Mouse (Mus musculus) right cerebral cortex, postnatal 14 days (tissue): Measurements from ENCODE around the gene Tnfrsf13c.

Experiments used
- DNase-seq: peaks from one replicate; pipeline ENCODE4 v3.0.0; 2022

The Tnfrsf13c gene

DNA sequence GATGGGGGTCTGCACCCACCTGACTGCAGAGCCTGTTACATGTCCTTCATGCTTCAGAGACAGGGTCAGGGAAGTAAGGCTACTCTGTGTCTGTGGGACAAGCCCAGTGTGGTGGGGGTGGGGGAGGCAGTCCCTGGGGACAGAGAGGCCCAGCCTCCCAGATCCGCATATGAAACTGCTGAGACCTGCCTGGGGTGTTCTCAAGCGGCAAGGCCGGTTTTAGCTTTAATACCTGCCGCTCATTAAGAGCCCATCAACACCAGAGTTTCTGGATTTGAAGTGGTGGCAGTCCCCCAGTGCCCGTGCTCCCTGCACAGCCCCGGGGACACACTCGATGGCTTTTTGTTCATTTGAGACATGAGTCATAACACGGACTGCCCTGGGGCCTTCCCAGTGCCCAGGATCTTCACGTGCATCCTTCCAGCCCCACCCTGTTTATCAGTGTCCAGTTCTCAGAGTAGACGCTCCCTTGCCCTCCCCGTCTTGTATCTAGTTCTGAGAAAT is 5.4 kb upstream of the Tnfrsf13c start:
- DNase-seq = no peak

DNA sequence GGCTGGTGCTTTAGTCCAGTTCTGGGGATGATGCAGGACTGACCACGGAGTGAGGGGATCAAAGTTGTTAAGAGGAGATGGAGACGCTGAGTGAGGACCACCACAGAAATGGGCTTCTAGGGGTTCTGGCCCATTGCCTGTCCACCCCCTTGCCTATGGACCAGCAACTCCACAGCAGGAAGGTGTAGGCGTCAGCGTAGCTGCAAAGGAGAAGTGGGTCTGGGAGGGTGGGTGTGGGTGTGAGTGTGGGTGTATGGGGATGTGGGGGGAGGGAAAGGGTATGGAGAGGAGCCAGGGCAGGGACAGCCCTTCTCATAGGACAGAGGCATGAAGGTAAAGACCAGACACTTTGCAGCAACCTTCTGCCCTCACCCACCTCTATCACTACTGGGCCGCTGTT is 1.6 kb upstream of the Tnfrsf13c start:
- no peak for DNase-seq

DNA sequence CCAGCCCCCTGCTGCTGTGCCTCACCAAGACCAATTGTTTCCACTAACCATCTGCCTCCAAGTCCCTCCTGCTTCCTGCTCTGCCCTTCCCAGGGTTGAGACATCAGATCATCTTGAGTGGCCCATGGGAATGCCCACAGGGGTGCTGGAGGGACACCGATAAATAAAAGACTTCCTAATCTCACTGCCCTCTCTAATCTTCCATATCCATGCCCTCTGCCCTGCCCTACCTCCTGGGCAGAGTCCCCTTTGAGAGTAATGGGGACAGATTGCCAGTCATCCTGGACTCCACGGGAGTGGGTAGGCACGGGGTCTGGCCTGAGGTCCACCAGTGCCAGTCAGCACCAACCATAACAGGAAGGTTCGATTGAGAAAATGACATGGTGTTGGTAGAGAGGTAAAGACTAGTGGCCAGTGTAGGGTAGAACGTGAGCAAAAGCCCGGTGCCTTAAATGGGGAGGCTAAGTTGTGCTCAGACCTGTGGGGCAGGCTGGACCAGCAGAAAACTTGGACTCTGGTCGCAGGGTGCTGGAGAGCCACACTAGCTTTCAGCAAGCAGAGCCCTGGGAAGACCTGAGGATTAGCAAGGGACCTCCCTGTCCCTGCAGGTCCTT is 540 bp upstream of the Tnfrsf13c start:
- no peak for DNase-seq

DNA sequence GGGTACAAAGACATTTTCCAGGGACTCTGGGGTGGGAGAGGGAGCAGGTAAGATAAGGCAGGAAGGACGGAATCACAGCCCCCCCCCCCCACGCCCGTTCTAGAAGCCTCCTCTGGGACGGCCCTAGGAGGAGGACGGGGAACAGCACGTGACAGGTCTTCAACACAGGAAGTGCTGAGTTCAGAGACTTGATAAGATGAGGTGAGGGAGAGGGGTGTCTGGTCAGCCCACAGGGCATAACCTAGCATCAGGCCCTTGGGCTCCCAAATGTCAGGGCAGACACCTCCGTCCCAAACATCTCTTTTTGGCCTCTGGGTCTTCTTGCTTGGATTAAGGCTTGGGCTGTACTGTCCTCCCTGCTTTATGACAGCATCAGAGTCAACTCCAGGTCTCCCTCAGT is 918 bp downstream of the Tnfrsf13c start:
- DNase-seq = no peak

DNA sequence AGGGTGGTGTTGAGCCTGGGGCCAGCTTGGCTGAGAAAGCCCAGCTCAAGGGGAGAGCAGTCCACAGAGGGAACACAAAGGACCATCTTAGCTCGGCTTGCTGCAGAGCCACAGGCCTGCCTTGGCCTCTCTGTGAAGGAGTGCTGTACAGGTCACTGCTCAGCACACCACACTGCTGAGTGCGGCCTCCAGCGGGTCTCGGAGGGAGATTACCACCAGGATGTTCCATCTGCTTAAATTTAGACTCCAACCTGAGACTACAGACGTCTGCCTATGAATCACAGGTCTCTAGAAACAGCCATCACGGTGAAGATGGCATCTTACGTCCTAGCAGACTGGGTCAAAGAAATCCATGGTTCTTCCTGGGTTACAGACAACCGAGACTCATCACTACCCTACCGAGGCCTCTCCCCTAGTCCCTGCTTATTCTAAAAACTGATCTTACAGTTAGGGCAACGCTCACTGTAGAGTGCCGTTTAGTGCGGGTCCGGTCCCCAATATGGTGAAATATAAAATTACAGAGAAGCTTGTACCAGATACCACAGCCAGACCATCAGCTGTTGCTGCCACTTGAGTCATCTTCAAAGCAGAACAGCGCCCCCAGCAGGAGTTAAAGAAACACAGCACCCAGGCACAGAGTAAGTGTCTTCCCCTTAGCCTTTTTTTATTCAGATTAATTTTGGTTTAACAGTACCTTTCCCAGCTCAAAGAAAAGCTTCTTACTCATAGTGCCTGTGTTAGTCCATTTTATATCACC is 2.9 kb downstream of the Tnfrsf13c start:
- DNase-seq = no peak

DNA sequence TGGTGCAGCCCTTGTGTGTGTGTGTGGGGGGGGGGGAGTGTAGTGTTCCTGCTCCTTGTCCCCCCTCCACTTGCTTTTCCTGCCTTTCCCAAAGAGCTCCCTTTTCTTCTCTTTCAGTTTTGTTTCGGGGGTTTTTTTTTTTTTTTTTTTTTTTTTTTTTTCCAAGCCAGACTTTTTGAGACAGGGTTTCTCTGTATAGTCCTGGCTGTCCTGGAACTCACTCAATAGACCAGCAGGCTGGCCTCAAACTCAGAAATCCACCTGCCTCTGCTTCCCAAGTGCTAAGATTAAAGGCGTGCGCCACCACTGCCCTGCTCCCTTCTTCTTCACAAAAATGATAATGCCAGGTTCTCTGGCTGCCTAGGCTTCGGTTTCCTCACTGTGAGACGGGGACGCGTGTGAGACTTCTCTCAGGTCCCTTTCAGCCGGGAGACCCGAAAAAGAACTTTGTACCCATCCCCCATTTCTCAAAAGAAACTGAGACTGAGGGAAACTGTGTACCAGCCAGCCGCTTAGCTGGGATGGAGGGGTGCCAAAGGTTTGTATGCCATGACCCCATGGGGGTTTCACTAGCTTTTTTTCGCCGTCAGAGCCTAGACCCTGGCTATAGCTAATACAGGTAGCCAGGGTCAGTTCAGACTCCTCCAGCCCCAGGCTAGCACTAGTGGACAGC is 4.0 kb downstream of the Tnfrsf13c start:
- DNase-seq = no peak

DNA sequence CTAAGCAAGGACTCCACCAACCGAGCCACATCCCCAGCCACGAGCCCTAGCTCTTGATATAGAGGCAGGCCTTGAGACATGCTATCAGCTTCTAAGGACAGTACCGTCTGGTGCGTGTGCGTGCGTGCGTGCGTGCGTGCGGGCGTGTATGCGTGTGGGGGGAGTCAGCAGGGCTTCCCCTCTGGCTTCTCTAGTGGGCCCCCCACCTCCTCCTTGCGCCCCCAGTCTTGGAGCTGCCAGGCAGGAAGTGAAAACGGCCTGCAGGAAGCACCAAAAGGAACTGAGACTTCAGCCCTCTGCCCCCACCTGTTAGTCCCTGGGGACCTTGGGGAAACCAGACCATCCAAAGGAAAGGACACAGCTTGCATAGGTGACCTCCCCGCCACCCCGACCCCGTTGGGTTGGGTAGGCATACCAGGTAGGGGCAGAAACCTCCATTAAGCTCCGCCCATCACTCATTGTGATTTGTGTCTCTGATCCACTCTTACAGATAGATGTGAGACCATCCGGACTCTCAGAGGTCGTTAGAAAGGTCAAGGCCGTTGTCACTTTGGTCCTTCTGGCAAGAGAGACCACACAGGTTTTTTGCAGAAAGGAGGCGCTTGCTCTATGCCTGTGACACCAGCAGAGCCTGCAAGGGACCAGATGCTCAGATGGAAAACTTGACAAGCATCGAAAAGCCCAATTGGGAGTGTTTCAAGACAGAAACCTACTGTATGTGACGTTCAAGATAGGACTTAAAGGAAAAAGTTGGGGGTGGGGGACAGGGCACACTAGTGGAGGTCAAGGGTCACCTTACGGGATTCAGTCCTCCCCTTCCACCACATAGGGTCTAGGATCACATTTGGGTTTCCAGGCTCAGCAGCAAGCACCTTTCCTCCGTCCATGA is 5.1 kb downstream of the Tnfrsf13c start:
- DNase-seq = no peak

DNA sequence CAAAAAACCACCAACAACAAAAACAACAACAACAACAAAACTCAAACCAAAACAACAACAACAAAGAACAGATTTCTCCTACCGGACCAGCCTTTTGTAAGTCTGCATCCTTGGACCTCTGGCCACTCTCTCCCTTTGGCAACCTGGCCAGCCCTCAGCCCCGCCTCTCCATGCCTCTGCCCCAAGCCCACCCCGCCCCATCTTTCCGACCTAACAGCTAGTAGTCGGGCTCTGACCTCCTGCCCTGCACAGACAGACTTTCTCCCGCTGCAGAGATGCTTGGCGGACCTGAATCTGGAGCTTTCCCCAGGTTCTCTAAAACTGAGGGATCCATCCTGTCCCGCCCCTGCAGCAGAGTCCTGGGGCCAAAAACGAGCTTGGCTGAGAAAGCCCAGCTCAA is 6.2 kb downstream of the Tnfrsf13c start:
- DNase-seq = no peak

DNA sequence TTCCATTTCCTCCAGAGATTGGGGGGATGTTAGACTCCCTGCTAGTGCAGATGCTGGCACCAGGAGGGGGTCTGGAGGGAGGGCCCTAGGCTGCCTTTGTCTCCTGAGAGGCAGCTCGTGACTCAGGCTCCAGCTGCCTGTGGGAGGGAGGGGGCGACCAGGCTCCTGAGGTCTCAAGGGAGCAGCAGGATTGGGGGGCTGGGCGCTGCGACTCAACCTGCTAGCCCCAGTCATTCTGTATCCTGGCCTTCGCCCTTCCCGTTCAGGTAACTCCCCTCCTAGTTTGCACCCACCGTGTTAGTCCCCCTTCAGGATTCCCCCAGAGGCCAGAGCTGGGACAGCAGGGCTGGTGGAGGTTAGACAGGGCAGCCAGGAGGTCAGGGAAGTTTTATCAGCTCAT is 7.1 kb downstream of the Tnfrsf13c start:
- no peak for DNase-seq

DNA sequence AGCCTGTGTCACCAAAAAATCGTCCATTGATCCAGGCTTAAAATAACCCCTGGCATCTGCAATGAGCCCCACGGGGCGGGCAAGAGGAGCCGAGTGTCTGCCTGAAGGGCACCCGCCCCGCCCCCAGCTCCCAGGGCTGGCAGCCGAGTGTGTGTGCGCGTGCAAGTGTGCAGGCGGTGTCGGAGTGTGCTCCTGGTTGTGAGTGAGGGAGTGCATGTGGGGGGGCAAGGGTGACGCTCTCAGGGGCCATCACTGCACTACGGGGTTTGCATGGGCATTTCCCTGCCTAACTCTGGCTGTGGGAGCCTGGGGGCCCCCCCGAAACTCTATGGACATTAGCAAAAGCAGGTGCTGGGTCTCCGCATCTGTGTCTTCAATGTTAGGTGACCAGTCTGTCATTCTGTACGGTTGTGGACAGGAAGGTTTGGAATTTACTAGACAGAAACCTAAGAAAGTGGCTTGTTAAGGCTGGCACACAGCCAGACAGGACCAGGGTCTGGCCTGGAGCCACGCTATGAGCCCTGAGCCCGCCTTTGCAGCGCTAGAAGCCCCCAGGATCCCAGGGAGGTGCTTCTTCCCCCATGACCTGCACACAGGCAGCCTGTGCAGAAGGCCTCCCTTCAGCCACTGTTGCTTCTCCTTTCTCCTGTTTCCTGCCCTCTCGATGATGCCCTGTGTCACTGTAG is 7.9 kb downstream of the Tnfrsf13c start:
- no peak for DNase-seq

DNA sequence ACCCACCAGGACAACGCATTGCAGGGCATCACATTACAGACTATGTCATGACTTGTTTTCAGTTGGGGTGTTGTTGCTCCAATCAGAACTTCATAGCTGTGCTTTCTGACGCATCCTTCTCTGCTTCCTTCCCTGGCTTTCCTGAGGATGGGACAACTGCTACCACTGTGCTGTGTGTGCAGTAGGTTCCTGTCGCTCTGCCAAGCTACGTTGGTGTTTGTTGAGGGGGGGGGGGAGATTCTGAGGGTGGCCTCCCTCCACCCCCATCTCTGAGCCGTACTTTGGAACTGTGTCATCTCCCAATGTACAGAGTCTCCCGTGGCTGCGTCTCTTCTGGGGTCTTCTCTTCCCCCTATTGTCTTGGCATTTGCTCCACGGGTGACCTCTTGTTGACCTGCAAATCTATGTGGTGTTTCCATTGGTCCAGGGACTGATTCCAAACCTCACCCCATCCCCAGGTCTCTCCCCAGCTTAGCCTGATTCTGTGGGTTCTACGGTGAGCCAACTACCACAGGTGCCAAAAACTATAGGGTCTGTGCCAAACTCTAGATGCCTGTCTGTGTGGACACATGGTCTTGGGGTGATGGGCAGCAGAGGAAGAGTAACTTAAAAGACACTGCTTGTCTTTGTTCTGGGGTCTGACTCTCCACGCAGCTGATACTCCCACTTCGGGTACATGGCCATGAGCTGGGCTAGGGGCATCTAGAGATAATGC is 8.7 kb downstream of the Tnfrsf13c start:
- no peak for DNase-seq

DNA sequence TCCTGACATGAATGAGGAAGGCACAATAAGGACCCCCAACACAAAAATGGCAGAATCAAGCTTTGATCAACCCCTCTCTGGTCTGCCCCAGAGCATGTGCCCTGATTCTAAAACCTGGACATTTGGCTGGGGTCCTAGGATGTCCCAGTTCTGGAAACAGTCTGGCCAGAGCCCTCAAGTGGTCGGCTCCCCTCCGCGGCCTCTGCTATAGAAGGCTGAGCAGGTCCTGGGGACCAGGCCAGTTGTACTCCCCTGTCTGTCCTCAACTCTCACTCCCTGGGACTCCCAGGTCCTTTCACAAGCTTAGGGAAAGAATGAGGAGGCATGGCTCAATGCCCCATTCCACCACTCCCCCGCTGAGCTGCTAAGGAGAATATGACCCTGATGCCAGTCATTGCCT is 10.9 kb downstream of the Tnfrsf13c start:
- no peak for DNase-seq

DNA sequence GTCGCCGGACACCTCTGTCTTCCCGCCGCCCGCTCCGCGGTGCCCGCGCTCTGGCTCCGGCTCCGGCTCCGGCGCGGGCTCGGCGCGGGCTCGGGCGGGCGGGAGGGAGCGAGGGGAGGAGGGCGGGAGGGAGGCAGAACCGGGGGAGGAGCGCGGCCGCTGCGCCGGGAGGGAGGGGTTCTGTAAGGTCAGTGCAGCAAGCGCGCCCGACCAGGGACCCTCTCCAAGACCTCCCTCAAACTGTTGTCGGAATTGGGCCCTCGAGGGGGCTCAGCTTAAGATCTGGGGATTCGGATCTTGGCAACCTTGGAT is 11.5 kb downstream of the Tnfrsf13c start, which contains the start of gene Shisa8:
Gene Shisa8 (minus strand): TSS at position 64 of the 312 bp plus-strand sequence.
- no peak for DNase-seq

DNA sequence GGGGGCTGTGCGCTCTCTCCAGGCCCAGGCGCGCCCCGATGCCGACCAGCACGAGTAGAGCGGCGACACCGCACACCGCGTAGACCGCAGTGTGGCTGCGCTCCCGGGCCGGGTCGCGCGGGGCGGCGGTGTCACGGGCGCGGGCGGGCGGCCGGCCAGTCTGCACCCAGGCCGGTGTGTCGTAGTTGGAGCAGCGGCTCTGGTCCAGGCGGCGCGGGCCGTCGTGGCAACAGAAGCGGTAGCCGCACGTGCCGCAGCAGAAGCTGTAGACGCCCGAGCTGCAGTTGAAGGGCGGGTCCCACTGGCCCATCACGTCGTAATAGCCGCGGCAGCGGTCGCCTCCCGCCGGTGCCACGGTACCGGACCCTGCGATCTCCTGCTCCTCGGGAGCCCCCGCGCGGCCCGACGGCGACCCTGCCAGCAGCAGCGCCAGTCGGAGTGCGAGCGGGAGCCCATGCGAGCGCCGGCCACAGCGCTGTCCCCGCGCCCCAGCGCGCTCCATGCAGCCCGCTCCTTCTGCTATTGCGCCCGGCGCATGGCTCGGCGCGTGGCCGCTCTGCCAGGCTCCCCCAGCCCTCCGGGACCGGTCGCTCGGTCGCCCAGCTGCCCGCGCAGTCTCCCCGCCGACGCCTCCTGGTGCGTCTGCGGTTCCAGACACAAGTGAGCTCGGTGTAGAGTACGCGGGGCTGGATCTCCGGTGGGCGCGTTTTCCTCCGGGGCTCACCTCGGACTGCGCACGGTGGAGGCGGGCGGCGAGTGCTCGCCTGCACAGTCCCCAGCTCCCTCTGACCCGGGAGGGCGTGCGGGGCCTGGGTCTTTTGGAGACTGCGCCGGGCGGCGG is 12.0 kb downstream of the Tnfrsf13c start:
- peak; percentile 33 for DNase-seq

DNA sequence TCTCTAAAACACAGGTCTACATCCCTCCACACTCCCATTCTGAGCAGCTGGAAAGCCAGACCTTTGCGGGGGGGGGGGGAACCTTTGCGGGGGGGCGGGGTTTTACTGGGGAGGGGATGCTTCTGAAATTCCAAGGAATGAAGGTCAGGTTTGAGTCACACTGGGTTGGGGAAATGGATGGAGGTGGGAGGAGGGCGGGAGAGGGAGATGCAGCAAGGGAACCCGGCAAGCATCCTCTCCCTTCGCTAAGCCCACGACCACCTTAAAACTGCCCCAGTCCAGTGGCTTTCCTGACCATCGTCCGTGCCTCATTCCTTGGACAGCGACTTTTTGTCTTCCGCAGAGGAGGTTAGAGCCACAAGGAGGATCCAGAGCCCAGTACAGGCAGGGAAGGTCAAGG is 12.9 kb downstream of the Tnfrsf13c start:
- no peak for DNase-seq

DNA sequence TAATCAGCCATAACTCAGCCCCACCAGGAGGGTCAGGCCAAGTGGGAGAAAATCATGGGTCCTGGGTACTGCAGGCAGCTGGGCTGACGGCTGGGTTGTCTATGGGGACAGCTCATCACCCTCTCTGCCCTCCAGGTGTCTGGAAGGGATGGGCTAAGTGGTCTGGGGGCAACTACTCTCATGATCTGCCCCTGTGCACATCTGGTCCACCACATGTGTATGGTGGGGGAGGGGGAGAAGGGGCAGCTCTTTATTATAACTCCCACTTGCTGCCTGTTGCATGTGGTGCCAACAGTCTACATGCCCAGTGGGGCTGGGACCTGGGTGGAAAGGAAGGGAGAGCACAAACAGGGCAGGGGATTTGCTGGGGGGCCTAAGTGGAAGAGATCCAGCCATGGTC is 13.4 kb downstream of the Tnfrsf13c start:
- DNase-seq = no peak

DNA sequence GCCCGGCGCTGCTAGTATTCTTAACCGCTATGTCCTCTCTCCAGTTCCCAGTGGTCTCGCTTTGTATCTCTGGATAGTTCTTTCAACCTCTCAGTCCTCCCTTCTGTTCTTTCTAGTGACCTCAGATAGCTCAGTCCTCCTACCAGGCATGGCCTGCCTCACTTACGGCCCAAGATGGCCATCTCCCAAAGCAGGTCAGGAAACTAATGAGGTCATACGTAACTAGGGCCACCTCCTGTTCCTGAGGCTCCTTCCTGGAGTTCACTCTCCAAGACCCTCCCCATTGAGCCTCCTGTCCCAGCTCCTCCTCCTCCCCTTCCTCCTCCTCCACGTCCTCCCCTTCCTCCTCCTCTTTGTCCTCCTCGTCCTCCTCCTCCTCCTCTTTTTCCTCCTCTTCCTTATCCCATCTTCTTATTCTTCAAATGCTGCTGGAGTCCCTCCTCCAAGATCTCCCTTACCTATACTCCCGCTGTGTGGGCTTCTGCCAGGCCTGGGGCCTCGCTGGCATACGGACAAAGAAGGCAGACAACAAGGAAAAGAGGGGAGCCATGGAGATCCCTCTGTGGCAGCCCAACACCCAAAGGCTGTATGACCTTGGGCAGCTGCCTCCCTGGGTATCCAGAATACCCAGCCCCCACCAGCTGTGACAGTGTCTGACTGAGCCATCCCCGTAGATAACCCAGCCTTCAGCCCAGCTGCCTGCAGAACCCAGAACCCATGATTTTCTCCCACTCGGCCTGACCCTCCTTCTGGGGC is 14.7 kb downstream of the Tnfrsf13c start:
- no peak for DNase-seq

DNA sequence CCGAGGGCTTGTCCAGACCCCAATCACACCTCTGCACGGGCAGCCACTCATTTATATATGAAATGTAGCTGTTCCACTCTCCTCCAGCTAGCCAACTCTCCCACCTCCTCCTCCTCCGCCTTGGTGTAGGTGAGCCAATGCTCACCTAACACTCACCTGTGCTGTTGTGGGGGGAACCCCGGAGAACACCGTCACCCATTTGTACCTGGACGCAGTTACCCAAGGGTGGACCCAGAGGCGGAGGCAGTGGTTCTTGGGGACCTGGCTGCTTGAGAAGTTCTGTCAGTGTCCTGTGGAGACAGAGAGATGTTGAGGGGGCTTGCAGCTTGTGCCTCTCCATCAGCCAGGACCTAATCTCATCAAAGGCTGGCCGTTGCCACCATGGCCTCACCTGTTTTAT is 15.9 kb downstream of the Tnfrsf13c start:
- no peak for DNase-seq

DNA sequence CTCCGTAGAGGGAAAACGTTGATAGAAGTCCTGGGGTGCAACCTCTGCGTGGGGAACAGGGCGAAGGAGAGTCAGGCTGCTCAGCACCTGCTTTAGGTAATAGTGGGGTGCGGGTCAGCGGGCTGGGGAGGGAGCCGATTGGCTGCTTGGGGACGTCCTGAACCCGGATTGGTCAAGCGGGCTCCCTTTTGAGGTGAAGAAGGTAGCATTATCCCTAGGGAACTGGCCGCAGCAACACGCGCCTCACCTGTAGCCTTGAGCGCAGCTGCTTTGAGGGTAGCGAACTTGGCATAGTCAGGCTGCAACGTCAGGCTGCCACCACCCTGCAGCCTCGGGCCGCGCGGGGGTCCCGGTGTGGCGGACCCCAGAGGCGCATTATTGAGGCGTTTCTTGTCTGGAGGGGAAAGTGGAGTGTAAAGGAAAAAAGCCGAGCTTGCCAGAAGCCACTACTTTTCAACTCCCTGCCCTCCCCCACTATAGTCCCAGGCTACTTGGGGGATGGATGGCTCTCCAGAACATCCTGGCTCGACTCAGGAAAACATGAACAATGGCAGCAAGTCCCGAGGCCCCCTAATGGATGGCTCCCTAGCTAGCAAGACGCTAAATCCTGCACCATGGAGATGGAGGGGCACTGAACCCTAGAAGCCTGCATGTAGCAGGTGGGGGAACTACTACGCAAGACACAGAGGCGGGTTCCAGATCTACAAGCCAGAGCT is 16.5 kb downstream of the Tnfrsf13c start:
- DNase-seq = no peak

DNA sequence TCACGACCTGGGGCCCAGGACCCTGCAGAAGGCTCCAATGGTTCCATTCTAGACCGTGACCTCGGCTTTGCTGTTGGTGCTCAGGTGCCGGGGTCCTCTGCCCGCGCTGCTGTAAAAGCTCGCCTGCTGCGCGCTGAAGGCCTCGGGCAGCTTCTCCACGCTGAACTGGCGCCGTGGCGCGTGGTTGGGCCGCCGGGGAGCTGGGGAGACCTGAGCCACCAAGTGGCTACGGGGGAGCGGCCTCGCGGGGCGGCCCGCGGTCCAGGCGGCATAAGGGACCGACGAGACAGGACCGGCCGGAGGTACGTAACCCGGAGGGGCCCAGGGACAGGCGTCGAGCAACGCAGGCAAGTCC is 17.1 kb downstream of the Tnfrsf13c start:
- DNase-seq = no peak
